Mouse (Mus musculus) spleen, postnatal 4 days (tissue): ENCODE results near the gene Slc25a30.
"Not testable (repeated sequence)": the region's sequence is repeated elsewhere in the genome, so short reads cannot be mapped to it uniquely, and the experiment has no call there.

Source experiments
- DNase-seq, 2 experiments: peaks; one replicate each; pipeline ENCODE4 v3.0.0; 2022; ENCODE audit warnings: low spot score in 2 of 2

Gene Slc25a30

DNA sequence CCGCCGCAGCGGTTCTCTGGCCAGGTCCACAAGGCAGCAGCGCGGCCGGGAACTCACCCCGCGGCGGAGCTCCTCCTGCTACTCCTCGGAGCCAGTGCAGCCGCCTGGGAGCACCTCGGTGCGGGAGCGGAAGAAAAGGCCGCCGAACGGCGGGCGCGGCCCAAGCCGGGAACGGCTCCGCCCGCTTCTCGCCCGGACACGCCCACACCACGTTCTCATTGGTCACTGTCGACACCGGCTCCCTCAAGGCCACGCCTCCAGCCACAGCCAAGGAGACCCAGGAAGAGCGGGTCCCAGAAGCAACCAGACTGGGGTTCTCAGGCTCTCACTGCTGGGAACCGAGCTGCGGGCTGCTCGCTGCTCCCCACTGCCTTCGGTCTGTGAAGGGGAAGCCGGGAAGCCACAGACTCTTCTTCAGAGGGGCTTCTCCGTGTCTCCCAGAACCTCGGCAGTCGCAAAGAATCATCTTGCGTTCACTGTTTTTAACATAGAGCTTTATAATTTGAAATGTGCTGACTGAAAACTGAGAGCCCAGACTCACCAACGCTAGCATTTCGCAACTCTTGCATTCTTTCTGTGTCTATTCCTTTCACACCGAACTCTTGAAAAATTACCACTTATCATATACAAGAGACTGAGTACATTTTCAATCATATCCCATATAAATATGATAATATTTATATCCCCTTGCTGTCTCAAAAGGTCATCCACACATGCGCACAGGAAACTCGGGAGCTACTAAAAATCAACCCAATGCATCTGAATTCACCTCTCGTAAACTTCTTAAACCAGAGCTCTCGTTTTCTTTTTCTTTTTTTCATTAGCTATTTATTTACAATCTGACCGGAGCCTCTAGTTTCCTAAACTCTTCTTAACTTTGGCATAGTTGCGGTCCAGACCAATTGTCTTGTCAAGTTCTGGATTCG lies at the start of gene Slc25a30:
Gene Slc25a30, minus strand, starts transcription at position 170 of the 926 bp plus-strand sequence.
- DNase-seq, result peak; percentile 97

DNA sequence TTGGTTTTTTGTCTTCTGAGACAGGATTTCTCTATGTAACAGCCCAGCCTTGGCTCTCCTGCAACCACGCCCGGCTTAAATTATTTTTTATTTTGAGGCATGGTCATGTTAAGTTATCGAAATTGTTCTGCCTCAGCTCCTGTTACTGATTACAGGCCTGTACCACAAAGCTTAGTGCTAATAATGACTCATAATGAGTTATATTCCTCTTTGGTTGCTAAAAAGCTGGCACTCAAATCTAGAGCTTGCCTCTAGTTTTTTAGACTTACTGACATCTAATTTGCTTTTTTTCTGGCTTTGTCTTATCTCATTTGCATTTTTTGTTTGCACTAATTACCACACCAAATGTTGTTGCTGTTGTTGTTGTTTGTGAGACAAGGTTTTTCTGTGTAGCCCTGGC lies 49.7 kb upstream of the Slc25a30 start:
- DNase-seq, result no peak

DNA sequence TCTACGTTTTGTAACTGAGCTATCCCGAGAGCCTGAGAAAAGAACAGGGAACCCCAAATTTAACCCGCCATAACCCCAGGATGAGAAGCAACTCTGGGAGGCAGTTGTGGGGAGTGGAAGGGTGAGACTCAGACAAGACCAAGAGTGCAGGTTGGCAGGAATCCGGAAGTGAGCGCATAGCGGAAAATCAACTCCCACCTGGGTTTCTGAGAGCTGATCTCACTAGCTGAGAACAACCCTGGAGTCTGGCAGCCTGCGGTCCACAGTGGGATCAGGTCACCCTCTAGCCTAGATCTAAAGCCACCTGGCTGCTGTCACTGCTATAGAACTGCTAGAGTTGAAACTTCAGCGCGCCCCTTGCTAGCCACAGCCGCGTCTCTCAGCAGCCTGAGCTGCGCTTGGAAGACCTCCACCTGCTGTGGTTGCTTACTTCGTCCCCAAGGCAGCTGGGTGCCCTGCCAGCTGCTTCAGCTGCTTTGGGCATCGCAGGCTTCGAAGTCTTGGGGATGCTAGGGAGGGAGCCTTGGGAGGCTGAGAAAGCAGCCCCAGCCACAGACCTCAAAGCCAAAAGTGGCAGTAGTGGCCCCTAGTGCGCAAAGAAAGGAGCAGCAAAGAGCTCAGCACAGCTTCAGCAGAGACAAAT lies 48.0 kb upstream of the Slc25a30 start:
- peak; percentile 57 to 80 for DNase-seq

DNA sequence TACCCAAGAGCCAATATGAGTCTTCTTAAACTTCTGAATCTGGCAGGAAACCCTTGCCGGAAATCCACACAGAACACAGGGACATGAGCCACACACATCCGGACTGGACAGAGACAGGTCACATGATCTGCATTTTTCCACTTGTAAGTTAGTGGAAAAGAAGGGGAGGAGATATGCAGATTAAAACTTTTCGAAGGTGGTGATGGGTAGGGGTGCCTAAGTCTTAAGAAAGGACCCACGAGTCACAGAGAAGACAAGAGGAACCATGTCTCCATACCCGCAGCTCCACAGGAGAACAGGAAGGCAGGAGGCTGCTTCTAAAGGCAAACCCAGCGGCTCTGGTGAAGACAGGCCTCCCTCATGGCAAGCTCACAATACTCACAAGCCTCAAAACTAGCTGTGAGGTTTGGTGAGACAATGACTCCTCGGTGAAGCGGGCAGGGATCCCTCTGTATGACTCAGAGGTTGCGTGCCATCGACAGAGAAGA lies 47.5 kb upstream of the Slc25a30 start:
- DNase-seq, result peak in 1 of 2 experiments; percentile 31

DNA sequence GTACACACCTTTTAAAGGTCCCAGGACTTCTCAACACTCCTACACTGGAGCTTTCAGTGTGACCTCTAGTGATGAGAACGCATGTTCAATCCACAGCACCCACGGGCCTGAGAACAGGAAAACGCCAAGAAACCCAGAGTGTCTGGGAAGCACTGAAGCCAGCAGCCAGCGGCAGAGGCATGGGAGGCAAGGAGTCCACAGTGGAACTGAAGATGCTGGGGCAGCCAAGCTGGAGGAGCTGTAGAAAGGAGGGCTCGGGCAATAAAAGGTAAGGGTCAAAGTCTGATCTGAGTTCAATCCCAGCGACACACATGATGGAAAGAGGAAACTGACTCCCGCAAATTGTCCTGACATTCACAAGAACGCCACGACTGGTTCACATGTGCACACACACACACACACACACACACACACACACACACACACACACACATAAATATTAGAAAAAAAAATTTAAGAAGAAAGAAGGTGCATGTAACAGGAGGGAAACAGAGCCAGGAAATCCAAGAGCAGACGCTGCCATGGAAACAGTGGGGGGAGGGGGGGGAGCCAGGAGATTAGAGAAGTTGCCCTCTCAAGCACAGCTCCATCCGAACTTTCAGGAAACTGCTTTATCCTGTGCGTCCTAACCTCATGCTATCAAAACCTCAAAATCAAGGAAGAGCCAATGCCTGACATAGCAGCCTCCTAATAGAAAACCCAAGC lies 46.9 kb upstream of the Slc25a30 start:
- DNase-seq, result no peak

DNA sequence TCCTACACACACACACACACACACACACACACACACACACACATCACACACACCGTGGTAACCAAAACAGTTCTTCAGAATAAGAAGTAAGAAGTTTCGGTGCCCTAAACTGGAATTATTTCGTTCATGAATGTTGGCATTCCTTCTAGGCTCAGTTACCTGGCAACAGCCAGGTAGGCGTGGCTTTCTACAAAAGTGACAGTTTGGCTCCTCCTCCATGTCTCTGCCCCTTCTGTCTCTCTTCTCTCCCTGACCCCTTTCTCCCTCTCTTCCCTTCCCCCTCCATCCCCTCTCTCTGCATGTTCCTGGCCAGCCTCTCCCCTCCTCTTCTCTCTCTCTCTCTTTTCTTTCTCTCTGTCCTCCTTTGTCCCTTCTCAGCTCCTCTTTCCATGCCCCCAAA lies 46.1 kb upstream of the Slc25a30 start:
- no peak for DNase-seq

DNA sequence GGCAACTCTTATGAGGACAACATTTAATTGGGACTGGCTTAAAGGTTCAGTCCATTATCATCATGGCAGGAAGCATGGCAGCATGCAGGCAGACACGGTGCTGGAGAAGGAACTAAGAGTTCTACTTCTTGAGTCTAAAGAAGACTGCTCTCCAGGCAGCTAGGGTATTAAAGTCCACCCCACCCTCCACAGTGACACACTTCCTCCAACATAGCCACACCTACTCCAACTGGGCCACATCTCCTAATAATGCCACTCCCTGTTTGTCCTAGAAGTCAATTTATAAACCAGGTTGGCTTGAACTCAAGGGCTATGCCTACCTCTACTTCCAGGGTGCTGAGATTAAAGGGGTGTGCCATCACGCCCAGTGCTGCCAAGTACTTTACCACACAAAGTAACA lies 45.2 kb upstream of the Slc25a30 start:
- DNase-seq, result no peak

DNA sequence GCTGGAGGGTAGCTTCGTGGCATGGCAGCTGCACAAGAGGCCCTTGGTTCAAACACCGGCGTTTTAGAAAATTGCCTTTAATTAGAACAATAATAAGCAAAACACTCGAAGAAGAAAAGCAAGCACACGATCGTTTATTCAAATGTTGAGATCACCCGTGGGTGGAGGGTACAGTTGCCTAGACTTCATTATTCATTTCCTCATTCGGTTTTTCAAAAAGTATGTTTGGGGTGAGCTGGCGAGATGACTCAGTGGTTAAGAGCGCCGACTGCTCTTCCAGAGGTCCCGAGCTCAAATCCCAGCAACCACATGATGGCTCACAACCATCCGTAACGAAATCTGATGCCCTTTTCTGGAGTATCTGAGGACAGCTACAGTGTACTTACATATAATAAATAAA lies 43.0 kb upstream of the Slc25a30 start:
- DNase-seq, result not testable (repeated sequence)

DNA sequence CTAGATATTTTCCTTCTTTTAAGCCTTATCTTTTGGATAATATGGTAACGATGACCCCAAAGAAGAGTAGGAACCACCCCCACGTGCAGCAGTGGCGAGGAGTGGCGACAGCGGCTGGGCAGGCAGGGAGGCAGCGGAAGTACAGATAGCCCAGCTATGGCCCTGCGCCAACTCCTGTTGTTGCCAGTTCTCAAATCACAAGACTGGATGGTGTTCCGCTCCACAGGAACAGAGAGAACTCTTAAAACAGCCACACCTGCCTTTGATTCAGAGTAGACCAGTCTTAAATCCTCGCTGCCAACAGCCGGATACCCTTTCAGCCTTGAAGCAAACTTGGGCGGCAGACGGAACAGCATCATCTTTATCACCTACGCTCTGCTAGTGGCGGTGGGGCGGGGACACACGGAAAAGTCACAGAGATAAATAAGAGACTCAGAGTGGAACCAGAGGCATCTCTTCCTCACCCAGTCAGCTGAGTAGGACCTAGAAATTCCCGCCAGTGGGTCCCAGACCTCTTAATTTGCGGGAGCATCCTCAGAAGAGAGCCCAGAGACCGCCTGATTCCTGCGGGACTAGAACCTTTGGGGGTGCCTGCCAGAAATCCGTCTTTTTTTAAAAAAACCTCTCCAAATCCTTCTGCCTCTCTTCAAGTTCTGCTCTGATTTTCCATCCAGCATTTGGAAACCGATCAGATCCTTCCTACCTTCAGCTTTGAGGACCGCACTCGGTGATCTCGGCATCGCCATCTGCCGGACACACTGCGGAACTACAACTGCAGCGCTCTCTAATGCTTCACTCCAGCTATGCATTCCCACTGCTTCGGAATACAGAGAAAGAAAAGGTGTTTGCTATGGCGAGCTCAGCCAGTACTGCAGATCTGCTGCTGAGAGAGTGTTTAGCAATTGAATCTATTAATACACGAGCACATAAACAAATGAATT lies 42.3 kb upstream of the Slc25a30 start:
- peak; percentile 80 to 94 for DNase-seq

DNA sequence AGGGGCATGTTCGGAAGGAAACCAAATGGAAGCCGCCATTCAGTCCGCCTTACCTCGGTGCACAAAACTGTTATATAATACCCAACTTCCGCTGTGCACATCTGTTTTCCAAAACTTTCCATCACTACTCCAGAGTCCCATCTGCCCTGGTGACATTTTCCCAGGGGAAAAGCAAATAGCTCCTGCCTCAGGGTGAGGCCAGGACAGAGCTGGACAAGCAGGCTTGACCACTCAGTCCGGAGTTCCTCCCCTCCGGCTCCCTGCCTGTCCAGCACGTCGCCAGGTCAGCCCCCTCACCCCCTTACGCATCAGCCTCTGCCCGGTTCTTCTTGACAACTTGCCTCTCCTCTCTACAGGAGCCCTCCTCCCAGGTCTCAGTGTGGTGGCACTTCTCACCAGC lies 41.4 kb upstream of the Slc25a30 start:
- DNase-seq, result no peak

DNA sequence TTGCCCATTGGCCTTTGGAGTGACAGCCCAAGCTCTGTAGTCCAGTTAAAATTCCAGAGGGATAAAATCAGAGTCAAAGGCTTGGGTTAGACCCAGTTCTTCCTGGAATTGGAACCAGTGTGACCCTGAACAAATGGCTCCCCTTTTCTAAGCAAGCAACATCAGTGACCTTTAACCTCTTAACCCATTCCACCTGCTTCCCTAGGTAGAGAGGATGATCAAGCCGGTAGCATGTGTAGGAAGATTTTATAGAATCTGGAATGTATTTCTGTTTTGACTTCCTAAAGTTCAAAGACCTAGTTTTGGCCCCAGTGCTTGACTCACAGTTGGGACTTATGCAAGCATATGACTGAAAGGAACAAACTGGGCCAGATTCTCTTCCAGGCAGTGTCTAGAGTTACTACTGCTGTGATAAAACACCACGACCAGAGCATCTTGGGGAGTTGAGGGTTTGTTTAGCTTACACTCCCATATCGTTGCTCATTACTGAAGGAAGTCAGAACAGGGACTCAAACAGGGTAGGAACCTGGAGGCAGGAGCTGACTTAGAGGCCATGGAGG lies 40.1 kb upstream of the Slc25a30 start:
- no peak for DNase-seq

DNA sequence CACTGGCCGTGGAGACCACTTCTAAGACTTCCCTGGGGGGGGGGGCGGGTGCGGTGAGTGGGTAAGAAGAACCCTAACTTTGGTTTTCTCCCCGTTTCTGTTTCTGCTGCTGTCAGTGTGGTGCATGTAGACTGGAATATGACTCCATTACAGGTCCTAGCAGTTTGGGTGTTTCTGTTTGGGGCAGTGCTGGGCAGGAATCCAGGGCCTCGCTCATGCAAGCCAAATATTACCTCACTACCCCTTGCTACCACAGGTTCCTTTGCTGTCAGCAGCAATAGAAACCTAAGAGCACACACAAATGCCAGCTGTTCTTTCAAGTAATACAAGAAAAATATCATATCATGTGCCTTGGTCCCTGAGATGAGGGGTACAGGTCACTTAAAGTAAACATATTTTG lies 33.2 kb upstream of the Slc25a30 start:
- DNase-seq, result no peak

DNA sequence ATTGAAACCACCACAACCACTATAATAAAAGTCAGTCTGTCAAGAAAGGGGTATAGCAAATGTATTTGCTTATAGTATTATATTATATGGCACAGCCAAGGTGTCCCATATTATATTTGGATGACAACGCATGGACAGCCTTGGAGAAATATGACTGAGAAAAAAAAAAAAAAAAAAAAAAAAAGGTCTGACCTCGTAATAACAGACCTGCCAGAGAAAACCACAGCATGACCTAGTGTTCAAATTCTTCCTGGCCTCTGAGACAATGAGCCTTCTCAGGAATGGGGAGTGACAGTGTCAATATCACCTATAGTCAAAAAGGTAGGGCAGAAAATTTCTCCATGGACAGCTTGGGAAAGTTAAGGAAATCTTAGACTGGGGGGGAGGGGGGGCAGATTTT lies 32.5 kb upstream of the Slc25a30 start:
- no peak for DNase-seq

DNA sequence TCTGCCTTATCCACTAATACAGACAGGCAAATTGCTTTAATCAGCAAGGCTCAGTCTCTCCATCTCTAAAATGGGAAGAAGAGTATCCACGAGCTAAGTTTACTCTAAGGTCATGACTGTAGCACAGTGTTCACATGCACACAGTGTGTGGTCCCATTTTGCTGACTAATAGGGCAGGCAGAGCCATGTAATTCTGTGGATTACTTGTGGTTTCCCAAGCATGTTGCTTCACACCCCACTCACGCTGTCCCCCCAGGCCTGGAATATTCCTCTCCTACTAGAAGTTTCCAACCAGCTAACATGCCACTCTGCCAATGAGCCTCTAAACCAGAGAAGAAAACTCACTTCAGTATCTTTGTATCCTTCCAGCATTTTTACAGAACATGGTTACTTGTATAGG lies 31.7 kb upstream of the Slc25a30 start:
- no peak for DNase-seq

DNA sequence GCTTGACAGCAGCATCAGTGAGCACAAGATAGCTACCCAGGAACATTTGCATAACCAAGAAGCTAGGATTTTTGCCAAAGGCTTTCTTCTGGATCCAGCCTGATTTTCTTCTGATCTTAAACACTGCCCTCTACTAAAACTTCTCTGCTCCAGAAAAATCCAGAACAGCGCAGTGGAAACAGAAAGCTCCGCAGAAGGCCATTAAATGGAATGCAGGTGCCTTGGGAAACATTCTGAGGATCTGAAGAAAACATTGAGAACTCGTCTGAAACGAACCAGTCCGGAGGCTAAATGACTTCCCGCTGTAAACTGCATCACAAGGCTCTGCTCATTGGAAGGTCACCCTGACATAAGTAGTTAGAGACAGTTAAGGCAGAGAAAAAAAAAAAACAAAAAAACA lies 23.1 kb upstream of the Slc25a30 start:
- no peak for DNase-seq

DNA sequence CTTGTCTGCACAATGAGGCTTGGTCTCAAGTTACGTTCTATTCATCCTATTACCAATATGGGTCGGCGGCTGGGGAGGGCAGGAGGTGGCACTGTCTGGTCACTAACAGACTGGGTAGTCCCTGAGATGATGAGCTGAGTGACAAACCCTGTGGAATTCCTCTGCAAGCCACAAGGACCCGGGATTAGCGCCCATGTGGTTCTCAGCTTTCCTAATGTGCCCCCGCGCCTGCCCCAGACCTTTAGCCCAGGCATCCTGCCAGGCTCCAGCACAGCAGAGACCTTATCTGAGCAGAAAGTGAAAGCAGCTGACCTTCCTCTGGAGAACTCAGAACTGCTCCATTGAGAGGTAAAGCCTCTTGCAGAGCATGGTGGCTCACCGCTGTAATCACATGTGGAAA lies 21.0 kb upstream of the Slc25a30 start:
- no peak for DNase-seq

DNA sequence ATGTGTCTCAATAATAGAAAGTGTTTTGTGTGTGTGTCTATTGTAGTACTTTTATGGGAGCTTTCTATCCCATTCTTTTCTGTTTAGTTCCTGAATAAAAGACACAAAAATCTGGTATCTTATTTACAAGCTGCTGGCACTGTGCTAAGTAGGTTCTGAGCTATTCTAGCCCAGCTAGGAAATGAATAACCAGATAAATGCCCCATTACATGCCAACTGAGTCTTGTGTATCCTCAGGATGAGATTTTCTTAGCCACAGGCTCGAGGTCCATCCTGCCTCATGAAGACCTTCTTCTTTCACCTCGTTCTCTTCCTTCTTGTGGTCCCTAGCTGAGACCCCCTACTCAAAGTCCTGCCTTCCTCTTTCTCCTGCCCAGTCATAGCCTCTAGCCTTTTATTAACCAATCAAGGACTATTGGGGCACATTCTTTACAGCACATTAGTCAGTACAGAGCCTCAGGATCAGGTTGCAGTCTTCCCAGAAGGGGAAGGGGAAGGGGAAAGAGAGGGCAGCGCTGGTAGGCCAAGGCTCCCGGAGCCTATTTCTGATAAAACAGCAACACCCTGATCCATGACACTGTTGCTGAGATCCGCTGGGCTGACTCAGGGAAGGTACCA lies 11.0 kb upstream of the Slc25a30 start:
- DNase-seq, result no peak

DNA sequence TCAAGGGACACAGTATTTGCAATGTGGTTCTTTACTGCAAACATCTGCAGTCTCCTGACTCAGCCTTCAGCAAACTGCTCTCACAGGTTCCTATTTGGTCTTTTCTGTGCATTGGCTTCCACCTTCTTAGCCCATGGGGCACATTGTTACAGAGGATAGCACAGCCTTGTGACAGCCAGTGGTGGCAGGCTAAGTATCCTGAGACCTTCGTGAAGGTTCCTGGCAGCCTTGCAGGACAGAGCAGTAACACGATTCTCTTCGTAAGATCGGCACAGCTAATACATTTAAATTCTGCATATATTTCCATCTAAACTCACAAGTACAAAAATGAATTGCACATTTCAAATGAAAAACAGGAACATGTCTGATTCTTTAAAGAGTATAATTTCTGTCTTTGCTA lies 9.1 kb upstream of the Slc25a30 start:
- no peak for DNase-seq

DNA sequence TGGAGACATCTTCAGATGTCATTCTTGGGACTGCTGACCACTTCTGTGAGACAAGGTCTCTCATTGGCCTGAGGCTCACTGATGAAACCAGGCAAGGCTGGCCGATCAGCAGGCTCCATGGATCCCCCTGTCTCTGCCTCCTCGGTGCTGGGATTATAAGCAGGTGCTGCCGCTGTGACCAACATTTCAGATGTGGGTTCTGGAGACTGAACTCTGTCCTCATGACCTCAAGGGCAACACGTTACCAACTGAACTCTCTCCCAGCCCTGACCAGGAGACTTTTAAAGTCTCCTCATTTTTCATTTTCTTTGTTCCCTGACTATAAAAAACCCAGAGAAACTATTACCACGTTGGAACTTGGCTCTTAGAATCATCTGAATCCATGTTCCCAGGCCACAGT lies 7.9 kb upstream of the Slc25a30 start:
- DNase-seq, result no peak

DNA sequence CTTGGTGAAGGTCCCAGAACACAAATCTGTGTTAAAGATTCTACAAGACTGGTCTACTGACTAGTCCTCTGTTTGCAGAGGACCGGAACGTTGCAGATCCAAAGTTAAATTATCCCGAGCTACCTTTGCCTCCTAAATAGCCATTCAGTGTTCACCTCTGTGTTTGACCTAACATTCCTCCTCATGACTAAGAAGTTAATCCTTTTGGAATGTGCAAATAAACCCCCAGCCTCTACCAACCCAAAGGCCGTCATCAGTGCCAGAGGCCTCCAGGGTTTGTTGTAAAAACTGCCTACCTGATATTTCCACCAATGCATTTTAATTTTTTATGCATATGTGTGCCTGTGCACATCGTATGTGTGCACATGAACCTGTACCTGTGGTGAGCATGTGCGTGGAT lies 7.5 kb upstream of the Slc25a30 start:
- DNase-seq, result no peak

DNA sequence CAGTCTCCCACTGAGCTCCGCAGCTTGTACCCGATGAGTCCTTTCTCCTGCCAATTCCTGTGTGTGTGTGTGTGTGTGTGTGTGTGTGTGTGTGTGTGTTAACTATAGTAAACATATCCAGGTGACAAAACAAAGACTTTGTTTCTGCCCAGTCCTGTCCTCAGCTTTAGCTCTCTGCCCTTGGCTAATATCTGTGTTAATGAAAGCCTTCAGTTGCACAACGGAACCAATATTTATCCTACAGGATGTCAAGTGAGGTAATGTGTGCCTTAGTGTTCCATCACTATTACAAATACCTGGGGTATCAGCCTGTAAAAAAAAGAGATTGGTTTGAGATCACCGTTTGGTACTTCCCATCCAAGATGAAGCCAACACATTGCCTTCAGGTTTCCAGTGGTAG lies 6.3 kb upstream of the Slc25a30 start:
- DNase-seq, result no peak
